Mouse (Mus musculus): ENCODE results near the gene Cfap54. TPM values are rescaled to one million over a fixed set of nuclear protein-coding genes. Genes with fewer than 3 reads are reported as not detected.

Gene Cfap54
- polyA plus RNA-seq, 1 experiment from 2014 or later = 0.11 TPM

DNA sequence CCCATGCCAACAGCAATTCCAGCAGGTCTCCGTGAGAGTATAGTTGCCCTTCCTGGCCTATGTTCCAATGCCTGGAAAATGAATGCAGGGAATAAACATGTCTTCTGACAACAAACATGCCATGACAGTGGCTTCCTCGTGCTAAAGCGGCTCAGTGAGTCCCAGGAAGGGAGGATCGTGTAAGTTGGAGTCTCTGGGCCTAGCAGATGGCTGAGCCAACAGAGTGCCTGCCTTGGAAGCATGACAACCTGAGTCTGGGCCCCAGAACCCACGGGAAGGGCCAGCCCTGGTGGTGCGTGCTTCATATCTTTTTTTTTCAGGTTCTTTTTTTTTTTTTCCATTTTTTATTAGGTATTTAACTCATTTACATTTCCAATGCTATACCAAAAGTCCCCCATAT, 27.6 kb downstream of the Cfap54 start:
- no peak overlapping the region for H3K27ac ChIP-seq (ENCODE audit: low read depth)
- no peaks in the 10 kb centered on the region for H3K36me3 ChIP-seq (replicated peaks; ENCODE audit: insufficient read depth, low read length)
- H3K4me3 ChIP-seq (ENCODE audit: low read depth, low read length) = no peak overlapping the region
- no peaks in the 10 kb centered on the region for H3K27me3 ChIP-seq (ENCODE audit: insufficient read depth, low read length)
- no peak overlapping the region for H3K9ac ChIP-seq (replicated peaks)
- no peaks in the 10 kb centered on the region for H3K4me1 ChIP-seq (ENCODE audit: insufficient read depth)
- DNase-seq (no peak), ATAC-seq (no peak)
- 71% methylated on average over 6 of the region's 6 CpGs for WGBS (ENCODE audit: insufficient replicate concordance)
- no peaks in the 10 kb centered on the region for H3K9me3 ChIP-seq (ENCODE audit: low read length)
- no peak for TF ChIP-seq CTCF (IDR thresholded peaks at IDR 0.05; ENCODE audit: low read depth)
- TF ChIP-seq EP300 (IDR thresholded peaks at IDR 0.05; ENCODE audit: low read depth) = no peak
- no peak overlapping the region for H3K4me2 ChIP-seq (ENCODE audit: low read depth, low read length)

GRCm38 (mm10) chr10:93053315-93053714, 28.1 kb downstream of the Cfap54 start:
- H3K27me3 ChIP-seq (ENCODE audit: insufficient read depth, low read length) = no peaks in the 10 kb centered on the region
- WGBS (ENCODE audit: insufficient replicate concordance) = 72% methylated on average over 4 of the region's 4 CpGs

DNA sequence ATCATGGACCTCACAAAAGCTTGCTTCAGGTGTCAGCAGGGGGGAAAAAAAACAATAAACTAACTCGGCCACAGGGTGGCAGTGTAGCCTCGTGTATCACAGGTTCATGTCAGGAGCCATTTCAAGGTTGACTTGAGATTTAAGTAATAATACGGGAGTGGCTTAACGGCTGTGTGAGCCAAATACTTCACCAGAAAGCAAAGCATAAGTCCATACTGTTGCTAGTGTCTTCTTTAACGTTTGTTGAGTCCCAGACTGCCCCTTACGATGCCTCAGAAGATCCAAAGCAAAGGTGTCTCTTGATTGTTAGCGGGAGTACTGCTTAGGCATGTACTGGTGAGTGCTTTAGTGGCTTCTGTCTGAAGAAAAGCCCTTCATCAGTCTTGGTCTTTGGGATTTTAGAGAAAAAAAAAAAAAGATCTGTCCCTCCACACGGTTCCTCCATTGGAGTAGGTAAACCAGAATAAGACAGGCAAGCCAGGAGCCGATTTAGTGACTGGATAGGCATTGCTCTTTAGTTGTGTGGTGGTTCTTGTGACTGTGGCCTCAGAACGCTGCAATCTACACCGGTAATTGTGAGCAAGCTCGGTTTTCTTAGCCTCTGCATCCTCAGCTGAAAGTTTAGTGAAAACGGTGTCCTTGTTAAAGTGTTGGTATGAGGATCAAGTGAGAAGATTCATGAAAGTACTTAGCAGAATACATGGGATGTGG, 30.2 kb downstream of the Cfap54 start:
- Histone ChIP-seq H3K9ac (replicated peaks) (no peak overlapping the region), H3K27me3 (ENCODE audit: insufficient read depth, low read length) (no peaks in the 10 kb centered on the region), H3K9me3 (ENCODE audit: low read length) (no peaks in the 10 kb centered on the region), H3K4me3 (ENCODE audit: low read depth, low read length) (no peak overlapping the region), H3K4me2 (ENCODE audit: low read depth, low read length) (peak overlapping the region; percentile 44), H3K4me1 (ENCODE audit: insufficient read depth) (no peaks in the 10 kb centered on the region), H3K36me3 (replicated peaks; ENCODE audit: insufficient read depth, low read length) (no peaks in the 10 kb centered on the region), H3K27ac (ENCODE audit: low read depth) (no peak overlapping the region)
- TF ChIP-seq CTCF (IDR thresholded peaks at IDR 0.05; ENCODE audit: low read depth) (peak; percentile 84), EP300 (IDR thresholded peaks at IDR 0.05; ENCODE audit: low read depth) (no peak)
- DNase-seq = peak; percentile 87
- ATAC-seq = peak; percentile 55; the same call in 1 of the 2 replicates
- 22% methylated on average over 13 of the region's 13 CpGs for WGBS (ENCODE audit: insufficient replicate concordance)

More at GRCm38 (mm10) chr10:93053315-93053714, 28.1 kb downstream of the Cfap54 start:
- ATAC-seq = no peak
- Histone ChIP-seq H3K4me3 (ENCODE audit: low read depth, low read length) (no peak overlapping the region), H3K4me1 (ENCODE audit: insufficient read depth) (no peaks in the 10 kb centered on the region), H3K9ac (replicated peaks) (no peak overlapping the region), H3K27ac (ENCODE audit: low read depth) (no peak overlapping the region), H3K4me2 (ENCODE audit: low read depth, low read length) (no peak overlapping the region), H3K9me3 (ENCODE audit: low read length) (no peaks in the 10 kb centered on the region), H3K36me3 (replicated peaks; ENCODE audit: insufficient read depth, low read length) (no peaks in the 10 kb centered on the region)
- TF ChIP-seq EP300 (IDR thresholded peaks at IDR 0.05; ENCODE audit: low read depth) (no peak), CTCF (IDR thresholded peaks at IDR 0.05; ENCODE audit: low read depth) (no peak)
- no peak for DNase-seq

DNA sequence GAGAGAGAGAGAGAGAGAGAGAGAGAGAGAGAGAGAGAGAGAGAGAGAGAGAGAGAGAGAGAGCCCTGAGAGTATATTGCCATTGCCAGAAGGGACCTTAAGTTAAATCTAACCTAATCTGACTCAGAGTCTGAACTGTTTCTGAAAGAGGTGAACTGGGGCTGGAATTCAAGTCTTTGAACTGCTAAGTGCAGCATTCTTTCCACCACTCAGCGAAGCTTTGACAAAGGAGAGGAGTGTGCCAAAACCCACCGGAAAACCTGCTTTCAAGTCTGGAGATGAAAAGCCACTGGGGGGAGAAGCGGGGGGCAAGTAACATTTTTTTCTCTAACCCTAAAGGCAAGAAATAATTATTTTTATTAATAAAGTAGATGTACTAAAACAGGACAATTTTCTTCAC, 30.8 kb downstream of the Cfap54 start:
- H3K4me1 ChIP-seq (ENCODE audit: insufficient read depth) = no peaks in the 10 kb centered on the region
- no peak for DNase-seq
- H3K36me3 ChIP-seq (replicated peaks; ENCODE audit: insufficient read depth, low read length) = no peaks in the 10 kb centered on the region
- H3K27ac ChIP-seq (ENCODE audit: low read depth) = no peak overlapping the region
- WGBS (ENCODE audit: insufficient replicate concordance) = 66% methylated on average over 3 of the region's 3 CpGs
- H3K4me2 ChIP-seq (ENCODE audit: low read depth, low read length) = no peak overlapping the region
- H3K9me3 ChIP-seq (ENCODE audit: low read length) = no peaks in the 10 kb centered on the region
- ATAC-seq = no peak
- TF ChIP-seq EP300 (IDR thresholded peaks at IDR 0.05; ENCODE audit: low read depth) (no peak), CTCF (IDR thresholded peaks at IDR 0.05; ENCODE audit: low read depth) (no peak)
- no peak overlapping the region for H3K4me3 ChIP-seq (ENCODE audit: low read depth, low read length)
- no peaks in the 10 kb centered on the region for H3K27me3 ChIP-seq (ENCODE audit: insufficient read depth, low read length)
- H3K9ac ChIP-seq (replicated peaks) = no peak overlapping the region

- H3K36me3 ChIP-seq (replicated peaks; ENCODE audit: insufficient read depth, low read length) = no peaks in the 10 kb centered on the region
- no peak overlapping the region for H3K27ac ChIP-seq (ENCODE audit: low read depth)
- H3K9ac ChIP-seq (replicated peaks) = no peak overlapping the region
- no peaks in the 10 kb centered on the region for H3K4me1 ChIP-seq (ENCODE audit: insufficient read depth)
- TF ChIP-seq CTCF (IDR thresholded peaks at IDR 0.05; ENCODE audit: low read depth) (no peak), EP300 (IDR thresholded peaks at IDR 0.05; ENCODE audit: low read depth) (no peak)
- DNase-seq (no peak), ATAC-seq (no peak)
- no peak overlapping the region for H3K4me3 ChIP-seq (ENCODE audit: low read depth, low read length)
- no peaks in the 10 kb centered on the region for H3K27me3 ChIP-seq (ENCODE audit: insufficient read depth, low read length)
- 81% methylated on average over 10 of the region's 10 CpGs for WGBS (ENCODE audit: insufficient replicate concordance)
- no peaks in the 10 kb centered on the region for H3K9me3 ChIP-seq (ENCODE audit: low read length)
- H3K4me2 ChIP-seq (ENCODE audit: low read depth, low read length) = no peak overlapping the region
These were observed 38.2 kb downstream of the Cfap54 start for GRCm38 (mm10) chr10:93043195-93043594.

DNA sequence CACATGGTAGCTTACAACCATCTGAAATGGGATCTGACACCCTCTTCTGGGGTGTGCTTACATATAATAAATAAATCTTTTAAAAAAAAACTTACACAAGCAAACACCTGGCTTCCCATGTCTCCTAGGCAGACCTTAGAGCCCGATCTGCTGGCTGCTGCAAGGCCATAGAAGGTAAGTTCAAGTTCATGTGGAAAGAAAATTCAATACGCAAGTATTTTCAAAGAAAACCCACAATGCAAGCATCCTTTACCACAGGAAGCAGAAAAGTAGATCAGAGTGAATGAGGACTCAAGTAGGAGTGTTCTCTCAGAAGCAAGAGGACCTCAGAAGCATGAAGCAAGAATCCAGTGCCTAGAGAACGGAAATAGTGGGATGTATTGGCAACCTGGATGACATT, 39.6 kb downstream of the Cfap54 start:
- Histone ChIP-seq H3K36me3 (replicated peaks; ENCODE audit: insufficient read depth, low read length) (no peaks in the 10 kb centered on the region), H3K9me3 (ENCODE audit: low read length) (no peaks in the 10 kb centered on the region), H3K4me3 (ENCODE audit: low read depth, low read length) (no peak overlapping the region), H3K9ac (replicated peaks) (no peak overlapping the region), H3K4me1 (ENCODE audit: insufficient read depth) (no peaks in the 10 kb centered on the region), H3K4me2 (ENCODE audit: low read depth, low read length) (no peak overlapping the region), H3K27ac (ENCODE audit: low read depth) (no peak overlapping the region), H3K27me3 (ENCODE audit: insufficient read depth, low read length) (no peaks in the 10 kb centered on the region)
- TF ChIP-seq EP300 (IDR thresholded peaks at IDR 0.05; ENCODE audit: low read depth) = no peak
- TF ChIP-seq CTCF (IDR thresholded peaks at IDR 0.05; ENCODE audit: low read depth) = no peak
- DNase-seq = no peak
- ATAC-seq = no peak
- 68% methylated on average over 3 of the region's 3 CpGs for WGBS (ENCODE audit: insufficient replicate concordance)

Measured in liver, postnatal 0 days (tissue).